Mouse (Mus musculus) forebrain, postnatal 0 days (tissue): ENCODE measurements around the gene Ubxn1. TPM values are rescaled to one million over a fixed set of nuclear protein-coding genes. Genes with fewer than 3 reads are reported as not detected.

ENCODE experiments used
- ATAC-seq: fragments of 200-750 bp; cut with Nextera tagmentation; 2 replicates; pipeline ENCODE4 v1.8.0; 2017; ENCODE audit warnings: mild to moderate bottlenecking, moderate library complexity
- DNase-seq: peaks from one replicate; pipeline ENCODE4 v3.0.0-alpha.2; 2015
- H3K27ac ChIP-seq: fragments of 300-500 bp; sonication (generic); 2 replicates; pipeline ENCODE4 v1.5.1; 2014; ENCODE audit warnings: low read depth, mild to moderate bottlenecking, antibody characterized with exemption, low read length, moderate library complexity, mixed read lengths
- H3K27me3 ChIP-seq: fragments of 300-500 bp; sonication (generic); 2 replicates; pipeline ENCODE4 v1.6.1; 2014; ENCODE audit warnings: mild to moderate bottlenecking, low read length, mixed read lengths; ENCODE audit not compliant: insufficient read depth
- H3K36me3 ChIP-seq: fragments of 300-500 bp; sonication (generic); 2 replicates; pipeline ENCODE4 v1.6.1; 2014; ENCODE audit warnings: mild to moderate bottlenecking, moderate library complexity; ENCODE audit not compliant: insufficient read depth
- H3K4me1 ChIP-seq: fragments of 300-500 bp; sonication (generic); 2 replicates; pipeline ENCODE4 v1.6.1; 2014; ENCODE audit warnings: antibody characterized with exemption; ENCODE audit not compliant: insufficient read depth
- H3K4me2 ChIP-seq: fragments of 300-500 bp; sonication (generic); 2 replicates; pipeline ENCODE4 v1.6.1; 2014; ENCODE audit warnings: low read depth, mild to moderate bottlenecking, moderate library complexity
- H3K4me3 ChIP-seq: fragments of 300-500 bp; sonication (generic); 2 replicates; pipeline ENCODE4 v1.5.1; 2014; ENCODE audit warnings: low read depth, low read length, mixed read lengths
- H3K9ac ChIP-seq: fragments of 300-500 bp; sonication (generic); 2 replicates; pipeline ENCODE4 v1.6.1; 2014; ENCODE audit warnings: mild to moderate bottlenecking
- H3K9me3 ChIP-seq: fragments of 300-500 bp; sonication (generic); 2 replicates; pipeline ENCODE4 v1.6.1; 2016; ENCODE audit warnings: low read length
- CTCF ChIP-seq: sonication (generic); IDR thresholded peaks from 2 replicates; pipeline ENCODE4 v1.5.1; 2016; ENCODE audit warnings: antibody characterized with exemption, control low read depth, low read depth
- WGBS: fragments of 180-500 bp; shearing (Covaris S2); extraction: QIAGEN DNeasy Blood & Tissue Kit; methylation state at CpG from one replicate; pipeline ENCODE4 v1.1.7; 2014; 5-methylcytosine and 5-hydroxymethylcytosine counted together
- polyA plus RNA-seq: library from polyadenylated mRNA; unstranded; fragments of >200 nt; fragmentation: Nextera tagmentation; extraction: Ambion mirVana; gene quantifications from 2 replicates; pipeline ENCODE4 v1.2.1, GENCODE M21; 2015
- total RNA-seq: library from RNA; depleted of rRNA; stranded (reverse); fragments of >200 nt; gene quantifications from 2 replicates; pipeline ENCODE4 v1.2.3, GENCODE M21; 2014

Ubxn1 gene
- total and polyA plus RNA-seq, 2 experiments from 2014 or later: 108 to 168 TPM

GRCm38 (mm10) chr19:8881034-8881392, 9.7 kb downstream of the Ubxn1 start:
- peaks cover 11% of the 10 kb centered on the region for H3K36me3 ChIP-seq
- H3K4me2 ChIP-seq: peak overlapping the region; percentile 87
- peak overlapping the region; percentile 85 for H3K9ac ChIP-seq
- no peak for TF ChIP-seq CTCF
- no peaks in the 10 kb centered on the region for H3K9me3 ChIP-seq
- ATAC-seq: peak; percentile 12; the same call in 1 of the 2 replicates
- H3K27me3 ChIP-seq: no peaks in the 10 kb centered on the region
- no peak for DNase-seq
- H3K4me1 ChIP-seq: 0 out of 2 replicates have a peak, but pooled peaks cover 4% of the 10 kb centered on the region
- H3K27ac ChIP-seq: peak overlapping the region; percentile 85; the same call in 1 of the 2 replicates
- H3K4me3 ChIP-seq: peak overlapping the region; percentile 80
- WGBS: 11% methylated on average over 3 of the region's 3 CpGs

- H3K4me3 ChIP-seq: no peak within 1 kb of the TSS
- no peak for ATAC-seq
- H3K4me2 ChIP-seq: no peak within 1 kb of the TSS
- H3K9ac ChIP-seq: no peak within 1 kb of the TSS
- no peak for DNase-seq
- H3K27me3 ChIP-seq: no peaks in the 10 kb centered on the region
- no peak for TF ChIP-seq CTCF
- peaks cover 9% of the 10 kb centered on the region; the same call in 1 of the 2 replicates for H3K4me1 ChIP-seq
- 72% methylated on average over 3 of the region's 3 CpGs for WGBS
- H3K9me3 ChIP-seq: no peaks in the 10 kb centered on the region
- no peaks in the 10 kb centered on the region for H3K36me3 ChIP-seq
- no peak within 1 kb of the TSS for H3K27ac ChIP-seq
Observed at GRCm38 (mm10) chr19:8883616-8884015, 12.3 kb downstream of the Ubxn1 start, which contains the start of the genes Lbhd1 and Gm49403. Lbhd1 (plus strand) TSS chr19:8883732. Gm49403 (plus strand) TSS chr19:8883930.

GRCm38 (mm10) chr19:8886916-8887584, 15.8 kb downstream of the Ubxn1 start:
- H3K27ac ChIP-seq: no peak overlapping the region
- H3K4me1 ChIP-seq: peaks cover 5% of the 10 kb centered on the region; the same call in 1 of the 2 replicates
- H3K27me3 ChIP-seq: no peaks in the 10 kb centered on the region
- 56% methylated on average over 1 of the region's 1 CpGs for WGBS
- ATAC-seq (no peak), DNase-seq (no peak)
- no peaks in the 10 kb centered on the region for H3K9me3 ChIP-seq
- peak overlapping the region; percentile 85; the same call in 1 of the 2 replicates for H3K4me2 ChIP-seq
- no peak for TF ChIP-seq CTCF
- no peak overlapping the region for H3K9ac ChIP-seq
- 0 out of 2 replicates have a peak, but pooled peaks cover 5% of the 10 kb centered on the region for H3K36me3 ChIP-seq
- no peak overlapping the region for H3K4me3 ChIP-seq

GRCm38 (mm10) chr19:8887585-8888463, 16.5 kb downstream of the Ubxn1 start:
- no peaks in the 10 kb centered on the region for H3K27me3 ChIP-seq
- no peak for DNase-seq
- no peak for ATAC-seq
- H3K9me3 ChIP-seq: no peaks in the 10 kb centered on the region
- peak overlapping the region; percentile 85 for H3K4me2 ChIP-seq
- H3K4me1 ChIP-seq: peaks cover 5% of the 10 kb centered on the region; the same call in 1 of the 2 replicates
- no peak for TF ChIP-seq CTCF
- H3K4me3 ChIP-seq: peak overlapping the region; percentile 59
- 15% methylated on average over 19 of the region's 19 CpGs for WGBS
- H3K9ac ChIP-seq: peak overlapping the region; percentile 63
- H3K27ac ChIP-seq: peak overlapping the region; percentile 85
- H3K36me3 ChIP-seq: 0 out of 2 replicates have a peak, but pooled peaks cover 5% of the 10 kb centered on the region

- ATAC-seq (peak; percentile 97), DNase-seq (peak; percentile 97)
- H3K9ac ChIP-seq: peak within 1 kb of the TSS; percentile 63
- H3K4me2 ChIP-seq: peak within 1 kb of the TSS; percentile 85
- under 1% methylated on average over 58 of the region's 58 CpGs for WGBS
- H3K9me3 ChIP-seq: no peaks in the 10 kb centered on the region
- no peaks in the 10 kb centered on the region for H3K27me3 ChIP-seq
- H3K36me3 ChIP-seq: 0 out of 2 replicates have a peak, but pooled peaks cover 5% of the 10 kb centered on the region
- peak within 1 kb of the TSS; percentile 59 for H3K4me3 ChIP-seq
- H3K27ac ChIP-seq: peak within 1 kb of the TSS; percentile 85
- peaks cover 5% of the 10 kb centered on the region for H3K4me1 ChIP-seq
- TF ChIP-seq CTCF: no peak
Observed at GRCm38 (mm10) chr19:8888511-8889385, 17.5 kb downstream of the Ubxn1 start, which contains the start of the genes 1810009A15Rik and Gm49416. 1810009A15Rik (plus strand) TSS chr19:8888853. Gm49416 (plus strand) TSS chr19:8888926.
